Mouse (Mus musculus) cerebellum, postnatal 25 days (tissue): Measurements from ENCODE around the gene Ntrk3.
A peak's percentile ranks its signal among the peaks of the same experiment; 100 is the strongest.

Experiments
- DNase-seq, 2 experiments: peaks; one replicate each; pipeline ENCODE4 v3.0.0; 2021; ENCODE audit warnings: mixed read lengths in 2 of 2

Ntrk3 gene

DNA sequence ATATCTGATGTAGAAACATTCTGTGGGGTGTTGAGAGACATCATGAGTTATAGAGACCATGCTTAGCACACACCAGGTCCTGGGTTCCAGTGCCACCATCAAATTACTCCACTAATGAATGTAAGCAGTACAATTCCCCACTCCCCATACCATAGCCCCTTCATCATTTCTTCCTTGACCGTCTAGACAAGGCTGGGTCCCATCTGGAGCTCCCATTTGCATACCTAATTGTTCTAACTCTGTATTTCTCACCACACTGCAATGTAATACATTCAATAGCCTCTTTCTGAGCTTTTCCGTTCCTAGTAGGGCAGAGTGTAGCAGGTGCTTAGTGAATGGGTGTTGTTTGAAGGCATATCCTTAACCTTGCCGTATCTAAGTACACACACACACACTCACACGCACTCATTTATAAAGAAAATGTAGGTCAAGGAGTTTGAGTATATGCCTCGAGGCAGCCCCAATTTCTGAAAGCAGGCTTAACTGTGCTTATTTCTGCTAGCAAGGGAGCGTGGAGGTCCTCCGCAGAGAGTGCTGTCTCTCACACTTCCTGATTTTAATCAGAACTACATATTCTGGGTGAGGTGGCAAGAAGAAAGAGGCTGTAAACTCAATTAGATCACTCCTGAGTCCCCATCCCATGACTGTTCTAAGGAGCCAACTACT, 17.9 kb downstream of the Ntrk3 start:
- no peak for DNase-seq

DNA sequence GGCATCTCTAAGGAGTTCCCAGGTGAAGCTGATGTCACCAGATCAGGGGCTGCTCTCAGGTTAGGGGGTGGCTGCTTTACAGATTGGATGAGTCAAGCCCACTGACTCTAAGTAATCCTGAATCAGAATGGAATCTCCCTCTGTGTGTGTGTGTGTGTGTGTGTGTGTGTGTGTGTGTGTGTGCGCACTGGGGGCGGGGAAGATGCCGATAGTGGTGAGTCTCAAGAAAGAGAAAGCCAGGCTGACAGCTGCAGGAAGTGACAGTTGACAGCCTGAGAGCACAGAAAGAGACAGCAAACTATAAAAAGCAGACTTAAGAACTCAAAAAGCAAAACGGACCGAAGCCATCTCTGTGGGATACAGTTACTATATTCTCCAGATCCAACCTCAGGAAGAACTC, 18.7 kb downstream of the Ntrk3 start:
- DNase-seq, result no peak

DNA sequence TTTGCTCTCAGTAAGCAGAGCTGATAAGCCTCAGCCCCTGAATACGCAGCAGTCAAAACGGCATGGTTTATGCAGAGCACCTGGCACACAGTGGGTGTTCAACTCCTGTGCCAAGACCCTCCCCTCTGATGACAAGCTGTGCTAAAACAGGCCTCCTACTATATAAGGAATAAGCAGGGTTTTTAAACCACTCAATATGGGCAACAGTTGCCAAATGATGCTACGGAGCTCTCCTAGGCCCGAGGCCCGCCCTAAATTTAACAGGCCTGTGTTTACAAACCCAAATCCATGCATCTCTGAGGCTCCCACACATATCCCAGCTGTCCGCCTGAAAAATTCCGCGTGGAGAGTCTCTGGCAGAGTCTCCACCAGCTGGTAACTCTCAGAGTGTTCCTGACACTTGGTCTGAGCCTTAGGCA, 19.6 kb downstream of the Ntrk3 start:
- peak; percentile 80 to 82 for DNase-seq

GRCm38 (mm10) chr7:78707708-78708107, 30.1 kb downstream of the Ntrk3 start:
- DNase-seq, result no peak

GRCm38 (mm10) chr7:78707122-78707521, 30.7 kb downstream of the Ntrk3 start:
- no peak for DNase-seq

- DNase-seq, result peak in 1 of 2 experiments; percentile 13
Measured at GRCm38 (mm10) chr7:78702676-78703075, 35.1 kb downstream of the Ntrk3 start.

- DNase-seq, result no peak
Measured at GRCm38 (mm10) chr7:78695200-78695599, 42.6 kb downstream of the Ntrk3 start.

DNA sequence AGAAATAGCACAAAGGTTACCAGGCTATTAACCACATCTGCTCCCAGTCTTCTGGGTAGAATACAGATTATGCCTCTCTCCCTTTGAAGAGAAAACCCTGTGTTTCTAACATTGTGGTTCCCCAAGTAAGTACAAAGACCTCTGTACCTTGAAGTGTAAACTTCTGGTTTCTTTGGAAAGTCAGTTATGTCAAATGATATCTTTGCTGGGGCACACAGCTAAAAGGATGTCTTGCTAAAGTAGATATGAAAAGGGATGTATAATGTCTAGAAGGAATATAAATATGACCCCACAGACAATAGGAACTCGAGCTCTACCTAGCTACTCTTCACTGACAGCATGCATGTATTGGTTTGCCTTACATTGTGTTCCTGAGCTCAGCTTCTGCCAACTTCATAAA, 44.7 kb downstream of the Ntrk3 start:
- DNase-seq, result no peak

- DNase-seq, result no peak
Measured at GRCm38 (mm10) chr7:78690956-78691355, 46.9 kb downstream of the Ntrk3 start.

GRCm38 (mm10) chr7:78684943-78685342, 52.9 kb downstream of the Ntrk3 start:
- no peak for DNase-seq

DNA sequence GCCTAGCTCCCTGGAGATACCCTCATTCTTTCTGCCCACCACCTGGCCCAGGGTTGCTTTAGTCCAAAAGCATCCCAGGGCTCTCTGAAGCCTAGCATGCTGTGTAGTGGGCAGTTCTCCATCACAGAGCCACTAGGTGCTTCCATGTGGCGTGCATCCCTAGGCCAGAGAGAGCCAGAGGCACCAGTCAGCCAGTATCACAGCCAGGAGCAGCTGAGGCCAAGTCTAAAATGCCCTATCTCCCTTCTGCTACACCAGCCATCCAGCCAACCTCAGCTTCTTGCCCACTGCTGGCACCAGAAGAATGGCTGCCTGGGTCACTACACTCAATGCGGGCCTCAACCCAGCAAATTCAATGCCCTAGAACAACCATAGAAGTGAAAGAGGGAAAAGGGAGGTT, 56.9 kb downstream of the Ntrk3 start:
- DNase-seq, result peak; percentile 33 to 43

DNA sequence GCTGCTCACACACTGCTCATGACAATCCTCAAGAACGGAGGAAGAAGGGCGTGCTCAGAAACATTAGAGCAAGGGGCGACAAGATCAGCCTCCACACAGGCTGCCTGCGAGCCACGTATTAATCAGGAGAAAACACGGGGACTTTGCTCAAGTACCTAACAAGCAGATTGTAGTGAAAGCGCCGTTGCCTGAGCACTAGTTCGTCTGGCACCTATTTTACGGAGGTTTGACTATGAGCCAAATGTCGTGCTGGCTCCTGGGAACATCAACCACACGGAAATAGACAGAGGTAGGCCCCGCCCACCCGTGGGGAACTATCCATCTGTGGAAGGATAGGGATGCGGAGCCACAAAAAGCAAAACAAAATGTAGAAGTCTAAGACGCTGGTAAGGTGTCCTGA, 68.4 kb downstream of the Ntrk3 start:
- peak in 1 of 2 experiments; percentile 20 for DNase-seq

DNA sequence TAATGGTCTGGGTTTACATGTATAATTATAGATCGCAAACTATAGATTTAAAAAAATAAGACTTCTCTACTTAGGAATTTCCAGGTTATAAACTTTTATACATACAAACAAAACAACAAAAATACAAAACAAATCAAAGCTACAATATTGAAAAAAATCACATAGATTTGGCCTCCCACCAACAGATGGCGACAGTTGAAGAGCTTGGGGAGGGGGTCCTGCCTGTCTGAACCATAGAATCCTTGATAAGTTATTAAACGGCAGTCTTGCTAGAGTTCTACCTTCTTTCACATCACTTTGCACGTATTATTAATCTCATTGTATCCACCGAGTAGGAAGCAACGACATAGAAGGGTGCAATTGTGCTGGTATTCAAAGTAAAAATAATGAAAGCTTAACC, 68.9 kb downstream of the Ntrk3 start:
- DNase-seq, result no peak

- DNase-seq, result no peak
Measured at GRCm38 (mm10) chr7:78668003-78668635, 69.7 kb downstream of the Ntrk3 start.

- DNase-seq, result no peak
Measured at GRCm38 (mm10) chr7:78660832-78661231, 77.0 kb downstream of the Ntrk3 start.

GRCm38 (mm10) chr7:78659846-78660245, 78.0 kb downstream of the Ntrk3 start:
- no peak for DNase-seq

- DNase-seq, result peak; percentile 37 to 51
Measured at GRCm38 (mm10) chr7:78658026-78658425, 79.8 kb downstream of the Ntrk3 start.

DNA sequence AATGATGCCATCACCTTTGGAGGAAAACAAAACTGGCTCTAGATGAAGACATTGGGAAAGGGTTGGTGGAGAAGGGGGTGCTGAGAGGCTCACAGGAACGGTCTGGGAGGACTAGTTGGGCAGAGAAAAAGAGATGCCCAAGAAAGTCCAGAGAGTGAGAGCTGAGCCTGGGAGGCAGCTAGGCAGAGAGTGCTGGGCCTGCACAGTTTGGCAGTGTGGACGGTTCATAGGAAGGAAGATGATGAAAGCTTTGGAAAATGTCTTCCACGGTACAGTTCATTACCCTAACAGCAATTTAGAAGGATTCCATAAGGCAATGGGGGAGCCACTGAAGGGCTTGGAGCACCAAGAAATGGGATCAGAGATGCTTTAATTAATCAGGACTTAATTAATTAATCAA, 81.6 kb downstream of the Ntrk3 start:
- DNase-seq, result no peak

GRCm38 (mm10) chr7:78653686-78654085, 84.1 kb downstream of the Ntrk3 start:
- DNase-seq, result no peak

GRCm38 (mm10) chr7:78652296-78652695, 85.5 kb downstream of the Ntrk3 start:
- DNase-seq, result no peak

GRCm38 (mm10) chr7:78651540-78651939, 86.3 kb downstream of the Ntrk3 start:
- DNase-seq, result no peak

DNA sequence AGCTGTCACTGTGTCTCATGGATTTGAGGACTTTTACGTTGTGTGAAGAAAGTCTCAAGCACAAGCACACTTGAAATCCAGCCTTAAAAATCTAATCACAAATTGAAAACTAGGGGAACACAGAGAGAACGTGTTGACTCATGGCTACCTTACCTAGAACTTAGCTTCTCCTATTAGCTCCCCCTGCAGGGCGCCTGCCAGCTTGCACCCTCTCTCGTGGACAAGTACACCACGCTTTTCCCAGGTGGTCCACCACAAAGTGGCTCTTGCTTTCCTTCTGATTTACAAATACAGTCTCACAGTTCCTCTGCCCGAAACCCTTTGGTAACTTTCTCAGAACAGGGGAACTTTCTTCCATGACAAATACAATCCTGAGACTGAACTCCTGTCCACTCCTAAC, 94.1 kb downstream of the Ntrk3 start:
- peak in 1 of 2 experiments; percentile 33 for DNase-seq

DNA sequence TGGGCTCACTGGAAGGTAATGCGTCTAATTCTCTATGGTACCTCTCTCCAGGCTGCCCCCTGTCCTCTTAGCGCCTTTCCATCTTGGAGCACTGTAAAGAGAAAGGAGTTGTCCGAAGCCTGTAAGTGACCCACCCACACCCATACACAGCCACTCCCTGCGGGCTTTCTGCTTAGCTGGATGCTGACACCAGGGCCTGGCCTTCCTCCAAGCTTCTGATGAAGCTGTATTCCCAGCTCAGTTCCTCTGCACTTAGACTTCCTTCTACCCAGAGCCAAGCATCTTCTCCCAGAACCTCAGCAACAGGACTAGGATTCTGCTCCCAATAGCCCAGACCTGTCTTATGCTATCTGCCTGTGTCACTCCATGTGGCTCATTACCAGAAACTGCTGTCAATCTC, 114.1 kb downstream of the Ntrk3 start:
- no peak for DNase-seq

GRCm38 (mm10) chr7:78621115-78621514, 116.7 kb downstream of the Ntrk3 start:
- DNase-seq, result no peak
